Mouse (Mus musculus): ENCODE results near the gene Tbc1d32.

Tbc1d32 gene

GRCm38 (mm10) chr10:56228568-56229209 lies at the start of gene Tbc1d32:
TSS of gene Tbc1d32 (minus strand) at chr10:56228689.
- 2% methylated on average over 42 of the region's 42 CpGs for WGBS

- WGBS, result 73% methylated on average over 8 of the region's 8 CpGs
Measured at GRCm38 (mm10) chr10:56227771-56228275, 666 bp downstream of the Tbc1d32 start.

- 87% methylated on average over 3 of the region's 3 CpGs for WGBS
Measured at GRCm38 (mm10) chr10:56215797-56216196, 12.7 kb downstream of the Tbc1d32 start.

- 89% methylated on average over 1 of the region's 1 CpGs for WGBS
Measured at GRCm38 (mm10) chr10:56210343-56210742, 18.1 kb downstream of the Tbc1d32 start.

GRCm38 (mm10) chr10:56206802-56207404 lies 21.6 kb downstream of the Tbc1d32 start:
- WGBS, result 82% methylated on average over 8 of the region's 8 CpGs

GRCm38 (mm10) chr10:56204348-56204747 lies 24.1 kb downstream of the Tbc1d32 start:
- WGBS, result 71% methylated on average over 2 of the region's 2 CpGs

GRCm38 (mm10) chr10:56198691-56199090 lies 29.8 kb downstream of the Tbc1d32 start:
- WGBS, result 72% methylated on average over 3 of the region's 3 CpGs

- 91% methylated on average over 7 of the region's 7 CpGs for WGBS
Measured at GRCm38 (mm10) chr10:56194310-56194709, 34.2 kb downstream of the Tbc1d32 start.

- WGBS, result 88% methylated on average over 1 of the region's 1 CpGs
Measured at GRCm38 (mm10) chr10:56181727-56182126, 46.8 kb downstream of the Tbc1d32 start.

- WGBS, result 82% methylated on average over 5 of the region's 5 CpGs
Measured at GRCm38 (mm10) chr10:56173184-56173583, 55.3 kb downstream of the Tbc1d32 start.

- 56% methylated on average over 4 of the region's 4 CpGs for WGBS
Measured at GRCm38 (mm10) chr10:56165758-56166157, 62.7 kb downstream of the Tbc1d32 start.

- 54% methylated on average over 3 of the region's 3 CpGs for WGBS
Measured at GRCm38 (mm10) chr10:56164411-56164810, 64.1 kb downstream of the Tbc1d32 start.

- 73% methylated on average over 2 of the region's 2 CpGs for WGBS
Measured at GRCm38 (mm10) chr10:56158748-56159147, 69.7 kb downstream of the Tbc1d32 start.

- 49% methylated on average over 3 of the region's 3 CpGs for WGBS
Measured at GRCm38 (mm10) chr10:56158207-56158606, 70.3 kb downstream of the Tbc1d32 start.

- 95% methylated on average over 3 of the region's 3 CpGs for WGBS
Measured at GRCm38 (mm10) chr10:56156956-56157355, 71.5 kb downstream of the Tbc1d32 start.

- WGBS, result 82% methylated on average over 3 of the region's 3 CpGs
Measured at GRCm38 (mm10) chr10:56148920-56149319, 79.6 kb downstream of the Tbc1d32 start.

GRCm38 (mm10) chr10:56137191-56137590 lies 91.3 kb downstream of the Tbc1d32 start:
- 94% methylated on average over 5 of the region's 5 CpGs for WGBS

- WGBS, result 93% methylated on average over 2 of the region's 2 CpGs
Measured at GRCm38 (mm10) chr10:56129642-56130041, 98.8 kb downstream of the Tbc1d32 start.

- 96% methylated on average over 1 of the region's 1 CpGs for WGBS
Measured at GRCm38 (mm10) chr10:56126972-56127371, 101.5 kb downstream of the Tbc1d32 start.

- WGBS, result 17% methylated on average over 27 of the region's 27 CpGs
Measured at GRCm38 (mm10) chr10:56115636-56116180, 112.8 kb downstream of the Tbc1d32 start.

- 3% methylated on average over 50 of the region's 50 CpGs for WGBS
Measured at GRCm38 (mm10) chr10:56114951-56115635, 113.4 kb downstream of the Tbc1d32 start.

GRCm38 (mm10) chr10:56106996-56107334 lies 121.5 kb downstream of the Tbc1d32 start:
- WGBS, result 18% methylated on average over 1 of the region's 1 CpGs
